Mouse (Mus musculus) hindbrain, embryonic 12.5 days (tissue): ENCODE data around the gene March8. TPM values are rescaled to one million over a fixed set of nuclear protein-coding genes. Genes with fewer than 3 reads are reported as not detected.

ENCODE experiments used
- ATAC-seq: fragments of 200-750 bp; cut with Nextera tagmentation; 2 replicates; pipeline ENCODE4 v1.8.0; 2017; ENCODE audit warnings: moderate TSS enrichment; ENCODE audit not compliant: low FRiP score
- H3K27ac ChIP-seq: fragments of 300-500 bp; sonication (generic); 2 replicates; pipeline ENCODE4 v1.5.1; 2016; ENCODE audit warnings: mild to moderate bottlenecking
- H3K27me3 ChIP-seq: fragments of 300-500 bp; sonication (generic); 2 replicates; pipeline ENCODE4 v1.6.1; 2016; ENCODE audit warnings: mild to moderate bottlenecking
- H3K36me3 ChIP-seq: fragments of 300-500 bp; sonication (generic); 2 replicates; pipeline ENCODE4 v1.6.1; 2016; ENCODE audit warnings: mild to moderate bottlenecking
- H3K4me1 ChIP-seq: fragments of 300-500 bp; sonication (generic); 2 replicates; pipeline ENCODE4 v1.6.1; 2016
- H3K4me2 ChIP-seq: fragments of 300-500 bp; sonication (generic); replicated peaks from 2 replicates; pipeline ENCODE4 v1.6.1; 2016; ENCODE audit warnings: mild to moderate bottlenecking
- H3K4me3 ChIP-seq: fragments of 300-500 bp; sonication (generic); 2 replicates; pipeline ENCODE4 v1.5.1; 2016; ENCODE audit warnings: mild to moderate bottlenecking
- H3K9ac ChIP-seq: fragments of 300-500 bp; sonication (generic); 2 replicates; pipeline ENCODE4 v1.6.1; 2016; ENCODE audit warnings: mild to moderate bottlenecking, moderate library complexity
- H3K9me3 ChIP-seq: fragments of 300-500 bp; sonication (generic); replicated peaks from 2 replicates; pipeline ENCODE4 v1.6.1; 2016; ENCODE audit warnings: mild to moderate bottlenecking
- WGBS: fragments of 180-500 bp; shearing (Covaris S2); methylation state at CpG from one replicate; pipeline ENCODE4 v1.1.7; 2016; 5-methylcytosine and 5-hydroxymethylcytosine counted together
- polyA plus RNA-seq: library from polyadenylated mRNA; unstranded; fragments of >200 nt; fragmentation: Nextera tagmentation; extraction: Ambion mirVana; gene quantifications from 2 replicates; pipeline ENCODE4 v1.2.1, GENCODE M21; 2016

March8 gene
- polyA plus RNA-seq, 1 experiment from 2014 or later = 65.0 TPM

DNA sequence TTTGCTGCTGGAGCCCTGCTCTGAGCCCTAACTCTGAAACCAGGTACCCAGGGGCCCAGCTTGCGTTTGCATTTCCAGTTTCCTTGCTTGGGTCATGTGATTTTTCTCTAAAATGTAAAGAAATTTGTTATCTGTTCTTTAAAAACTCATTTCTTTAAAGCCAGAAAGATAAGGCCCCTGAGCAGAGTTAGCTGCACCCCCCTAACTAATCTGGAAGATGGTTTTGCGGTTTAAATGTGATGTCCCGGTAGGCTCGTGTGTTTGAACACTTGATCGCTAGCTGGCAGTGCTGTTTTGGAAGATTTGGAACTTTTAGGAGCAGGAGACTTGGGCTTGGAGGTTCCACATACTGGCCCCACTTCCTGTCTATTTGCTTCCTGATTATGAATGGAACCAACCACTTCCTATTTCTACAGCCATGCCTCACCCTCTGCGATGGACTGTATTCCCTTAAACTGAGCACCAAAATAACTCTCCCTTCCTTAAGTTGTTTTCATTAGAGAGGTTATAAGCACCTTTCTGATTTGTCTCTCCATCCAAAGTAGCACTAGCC is 78.3 kb downstream of the March8 start:
- Histone ChIP-seq H3K4me3 (no peak overlapping the region), H3K9me3 (no peaks in the 10 kb centered on the region), H3K36me3 (0 out of 2 replicates have a peak, but pooled peaks cover 11% of the 10 kb centered on the region), H3K27me3 (no peaks in the 10 kb centered on the region), H3K9ac (no peak overlapping the region), H3K4me1 (peaks cover 2% of the 10 kb centered on the region; the same call in 1 of the 2 replicates), H3K27ac (no peak overlapping the region), H3K4me2 (no peak overlapping the region)
- 86% methylated on average over 6 of the region's 6 CpGs for WGBS
- no peak for ATAC-seq

DNA sequence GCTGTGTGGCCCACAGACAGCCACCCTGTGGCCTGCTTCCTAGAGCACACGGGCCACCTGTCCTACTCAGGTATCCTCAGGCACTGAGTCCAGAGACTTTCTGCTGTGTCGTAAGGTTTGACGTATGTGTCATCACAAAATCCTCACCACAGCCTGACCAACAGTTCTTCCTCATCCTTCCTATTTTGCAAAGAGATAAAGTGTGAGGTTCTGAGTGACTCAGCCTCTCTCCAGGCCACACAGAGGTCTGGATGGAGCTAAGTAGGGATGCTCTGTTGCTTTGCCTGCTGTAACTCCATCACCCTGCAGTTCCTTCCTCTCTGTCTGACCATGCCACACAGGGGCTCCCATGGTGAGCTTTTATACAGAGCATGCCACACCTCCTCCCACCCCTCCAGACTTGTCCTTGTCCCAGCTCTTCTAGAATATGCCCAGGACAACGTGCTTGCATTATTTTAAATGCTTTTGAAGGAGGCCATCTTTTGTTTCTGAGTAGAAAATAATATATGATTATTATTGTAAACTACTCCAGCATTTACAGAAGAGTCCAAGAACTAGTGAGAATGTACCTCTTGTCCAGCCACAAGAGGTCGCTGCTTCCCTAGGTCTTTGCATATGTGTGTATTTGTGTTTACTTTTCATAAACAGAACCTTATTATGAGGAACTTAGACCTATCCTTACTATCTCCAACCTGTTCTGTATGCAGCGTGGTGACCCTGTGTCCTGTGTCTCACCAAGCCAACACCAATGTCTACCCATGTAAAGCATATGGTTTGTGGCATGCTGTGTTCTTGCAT is 79.9 kb downstream of the March8 start:
- WGBS = 70% methylated on average over 6 of the region's 6 CpGs
- ATAC-seq = no peak
- no peak overlapping the region for H3K4me2 ChIP-seq
- H3K4me3 ChIP-seq = no peak overlapping the region
- no peak overlapping the region for H3K27ac ChIP-seq
- no peaks in the 10 kb centered on the region for H3K27me3 ChIP-seq
- H3K4me1 ChIP-seq = peaks cover 2% of the 10 kb centered on the region; the same call in 1 of the 2 replicates
- H3K9ac ChIP-seq = no peak overlapping the region
- H3K36me3 ChIP-seq = 0 out of 2 replicates have a peak, but pooled peaks cover 8% of the 10 kb centered on the region
- H3K9me3 ChIP-seq = no peaks in the 10 kb centered on the region

DNA sequence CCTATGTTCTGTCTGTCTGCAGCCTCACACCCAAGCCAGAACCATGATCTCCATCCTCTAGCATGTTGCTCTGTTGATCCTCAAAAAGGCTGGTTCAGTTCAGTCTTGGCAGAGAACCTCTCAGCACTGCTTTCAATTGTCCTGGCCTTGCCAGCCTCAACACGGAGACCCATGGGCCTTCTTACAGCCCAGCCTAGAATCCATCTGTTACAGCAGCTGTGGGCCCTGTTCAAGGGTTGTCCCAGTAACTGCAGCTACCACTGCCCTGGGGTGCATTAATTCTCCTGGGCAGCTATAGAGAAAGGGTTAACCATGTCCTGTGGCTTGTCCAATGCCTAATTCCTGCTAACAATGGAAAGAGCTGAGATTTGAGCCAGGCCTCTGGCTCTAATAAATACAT is 80.7 kb downstream of the March8 start:
- no peak overlapping the region for H3K9ac ChIP-seq
- no peaks in the 10 kb centered on the region for H3K9me3 ChIP-seq
- H3K4me2 ChIP-seq = no peak overlapping the region
- peaks cover 2% of the 10 kb centered on the region; the same call in 1 of the 2 replicates for H3K4me1 ChIP-seq
- 0 out of 2 replicates have a peak, but pooled peaks cover under 1% of the 10 kb centered on the region for H3K36me3 ChIP-seq
- no peak for ATAC-seq
- no peak overlapping the region for H3K4me3 ChIP-seq
- 83% methylated on average over 1 of the region's 1 CpGs for WGBS
- no peaks in the 10 kb centered on the region for H3K27me3 ChIP-seq
- H3K27ac ChIP-seq = no peak overlapping the region

DNA sequence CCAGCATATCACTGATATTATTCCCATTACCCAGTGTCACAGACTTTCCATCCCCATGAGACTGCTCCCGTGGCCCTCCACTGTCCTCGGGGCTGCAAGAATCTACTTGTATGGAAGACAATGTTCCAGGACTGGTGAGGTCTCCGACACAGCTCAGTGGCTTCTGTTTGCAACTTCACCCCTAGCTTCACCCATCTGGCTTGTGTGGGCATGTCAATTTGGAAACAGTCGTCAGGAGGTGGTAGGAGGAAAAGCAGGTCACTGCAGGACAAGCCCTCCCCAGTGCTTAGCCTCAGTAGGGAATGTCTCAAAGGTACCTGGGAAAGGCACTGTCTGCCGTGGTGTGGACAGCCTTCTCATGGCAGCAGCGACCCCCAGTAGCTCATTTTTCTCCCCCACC is 81.9 kb downstream of the March8 start:
- no peaks in the 10 kb centered on the region for H3K27me3 ChIP-seq
- 60% methylated on average over 6 of the region's 6 CpGs for WGBS
- no peak for ATAC-seq

DNA sequence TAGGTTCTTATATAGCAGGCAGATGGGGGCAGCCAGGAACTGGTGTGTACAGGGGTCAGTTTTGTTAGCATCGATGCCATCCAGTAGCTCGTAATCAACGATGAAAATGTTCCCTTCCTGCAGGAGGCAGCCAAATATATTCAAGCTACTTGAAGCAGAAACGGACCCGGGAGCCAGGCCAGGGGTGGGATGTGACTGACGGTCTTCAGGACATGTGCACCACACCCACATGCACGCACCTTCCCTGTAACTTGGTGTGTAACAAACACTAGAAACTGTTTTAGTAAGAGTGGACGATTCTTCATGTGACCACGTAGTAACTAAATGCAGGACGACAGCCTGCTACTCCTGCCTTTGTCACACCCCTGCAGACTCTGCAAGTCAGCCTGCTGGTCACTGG is 82.4 kb downstream of the March8 start:
- H3K4me2 ChIP-seq = no peak overlapping the region
- no peak for ATAC-seq
- no peak overlapping the region for H3K4me3 ChIP-seq
- WGBS = 89% methylated on average over 10 of the region's 10 CpGs
- H3K9me3 ChIP-seq = no peaks in the 10 kb centered on the region
- H3K27ac ChIP-seq = no peak overlapping the region
- peaks cover 2% of the 10 kb centered on the region; the same call in 1 of the 2 replicates for H3K4me1 ChIP-seq
- H3K9ac ChIP-seq = no peak overlapping the region
- H3K36me3 ChIP-seq = no peaks in the 10 kb centered on the region
- H3K27me3 ChIP-seq = no peaks in the 10 kb centered on the region

More for the DNA sequence above, 81.9 kb downstream of the March8 start:
- Histone ChIP-seq H3K4me3 (no peak overlapping the region), H3K9me3 (no peaks in the 10 kb centered on the region), H3K36me3 (no peaks in the 10 kb centered on the region), H3K4me1 (peaks cover 2% of the 10 kb centered on the region; the same call in 1 of the 2 replicates), H3K4me2 (no peak overlapping the region), H3K9ac (no peak overlapping the region), H3K27ac (no peak overlapping the region)

DNA sequence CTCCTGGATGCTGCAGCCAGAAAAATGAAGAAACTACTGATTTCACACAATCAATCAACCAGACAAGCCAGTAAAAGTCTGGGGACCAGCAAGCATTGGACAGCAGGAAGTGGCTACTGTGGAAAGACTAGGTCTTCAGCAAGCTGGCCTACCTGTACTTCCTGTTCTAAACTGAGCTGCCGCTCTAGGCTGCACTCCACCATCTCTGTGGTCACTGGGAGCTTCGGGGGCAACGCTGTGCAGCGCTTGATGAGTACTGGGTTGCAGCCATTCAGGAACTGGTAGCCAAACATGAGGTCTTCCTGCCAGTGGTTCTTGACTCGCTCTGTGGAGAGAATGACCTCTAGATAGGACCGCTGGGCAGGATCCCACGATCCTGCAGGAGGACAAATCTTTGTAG is 85.2 kb downstream of the March8 start:
- ATAC-seq = no peak
- 95% methylated on average over 7 of the region's 7 CpGs for WGBS
- no peak overlapping the region for H3K4me3 ChIP-seq
- H3K9ac ChIP-seq = no peak overlapping the region
- no peaks in the 10 kb centered on the region for H3K9me3 ChIP-seq
- H3K27ac ChIP-seq = no peak overlapping the region
- no peaks in the 10 kb centered on the region for H3K36me3 ChIP-seq
- H3K4me2 ChIP-seq = no peak overlapping the region
- H3K27me3 ChIP-seq = no peaks in the 10 kb centered on the region
- peaks cover 2% of the 10 kb centered on the region; the same call in 1 of the 2 replicates for H3K4me1 ChIP-seq

DNA sequence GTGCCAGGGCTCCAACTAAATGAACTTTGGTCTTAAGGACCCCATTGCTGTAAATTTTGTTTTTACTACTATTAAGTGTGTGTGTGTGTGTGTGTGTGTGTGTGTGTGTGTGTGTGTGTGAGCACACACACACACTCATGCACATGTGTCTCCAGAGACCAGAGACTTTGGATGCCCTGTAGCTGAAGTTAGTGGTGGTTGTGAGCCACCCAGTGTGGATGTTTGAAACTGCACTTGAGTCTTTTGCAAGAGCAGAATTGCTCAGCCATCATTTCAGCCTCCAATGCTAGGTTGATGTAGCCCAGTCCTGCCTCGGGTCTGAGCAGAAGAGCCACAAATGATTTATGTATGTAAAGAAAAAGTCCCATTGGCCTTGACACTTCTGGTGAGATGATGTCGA is 85.8 kb downstream of the March8 start:
- WGBS = 71% methylated on average over 2 of the region's 2 CpGs
- H3K4me1 ChIP-seq = no peaks in the 10 kb centered on the region
- H3K9ac ChIP-seq = no peak overlapping the region
- H3K9me3 ChIP-seq = no peaks in the 10 kb centered on the region
- no peak overlapping the region for H3K27ac ChIP-seq
- no peak for ATAC-seq
- H3K27me3 ChIP-seq = no peaks in the 10 kb centered on the region
- no peaks in the 10 kb centered on the region for H3K36me3 ChIP-seq
- H3K4me3 ChIP-seq = no peak overlapping the region
- H3K4me2 ChIP-seq = no peak overlapping the region

DNA sequence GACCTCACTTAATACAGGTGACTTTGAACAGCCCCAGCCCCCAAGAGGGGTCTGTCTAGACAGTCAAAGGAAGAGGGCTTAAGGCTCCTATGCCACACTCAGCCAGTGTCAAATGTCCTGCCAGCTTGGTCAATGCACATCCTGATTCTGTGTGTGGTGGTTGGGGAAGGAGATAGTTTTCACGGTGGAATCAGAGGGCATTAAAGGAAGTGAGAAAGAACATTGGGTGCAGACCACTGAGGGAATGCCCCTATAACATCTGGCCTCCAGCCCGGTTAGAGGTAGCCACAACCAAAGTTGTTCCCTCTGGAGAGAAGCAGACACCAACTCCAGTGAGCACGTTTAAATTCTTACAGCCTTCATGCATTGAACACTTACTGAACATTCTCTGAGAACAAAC is 89.7 kb downstream of the March8 start:
- no peak overlapping the region for H3K27ac ChIP-seq
- no peak overlapping the region for H3K4me3 ChIP-seq
- H3K9ac ChIP-seq = no peak overlapping the region
- no peak overlapping the region for H3K4me2 ChIP-seq
- no peaks in the 10 kb centered on the region for H3K4me1 ChIP-seq
- H3K36me3 ChIP-seq = no peaks in the 10 kb centered on the region
- 0 out of 2 replicates have a peak, but pooled peaks cover 3% of the 10 kb centered on the region for H3K9me3 ChIP-seq
- no peaks in the 10 kb centered on the region for H3K27me3 ChIP-seq
- no peak for ATAC-seq
- 81% methylated on average over 3 of the region's 3 CpGs for WGBS

DNA sequence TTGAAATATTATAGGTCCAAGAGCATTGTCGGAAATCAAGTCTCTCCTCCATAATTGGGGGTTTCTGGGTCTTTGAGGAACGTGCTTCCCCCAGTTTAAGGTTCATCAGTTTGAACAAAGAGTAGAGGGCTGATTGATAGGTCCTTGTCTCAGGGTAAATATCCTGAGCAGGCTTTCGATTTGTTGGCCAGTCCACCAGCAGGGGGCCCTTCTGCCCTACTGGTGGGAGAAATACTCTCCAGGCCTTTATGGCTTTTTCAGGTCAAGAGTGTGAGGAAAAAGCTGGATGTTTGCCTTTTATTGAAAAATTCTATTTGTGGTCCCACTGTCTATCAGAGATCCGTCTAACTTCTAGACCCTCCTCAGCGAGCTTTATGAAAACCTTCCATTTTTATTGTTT is 90.5 kb downstream of the March8 start:
- Histone ChIP-seq H3K9ac (no peak overlapping the region), H3K4me1 (no peaks in the 10 kb centered on the region), H3K4me3 (no peak overlapping the region), H3K36me3 (no peaks in the 10 kb centered on the region), H3K27me3 (no peaks in the 10 kb centered on the region), H3K4me2 (no peak overlapping the region), H3K9me3 (0 out of 2 replicates have a peak, but pooled peaks cover 3% of the 10 kb centered on the region), H3K27ac (no peak overlapping the region)
- 62% methylated on average over 5 of the region's 5 CpGs for WGBS
- no peak for ATAC-seq

DNA sequence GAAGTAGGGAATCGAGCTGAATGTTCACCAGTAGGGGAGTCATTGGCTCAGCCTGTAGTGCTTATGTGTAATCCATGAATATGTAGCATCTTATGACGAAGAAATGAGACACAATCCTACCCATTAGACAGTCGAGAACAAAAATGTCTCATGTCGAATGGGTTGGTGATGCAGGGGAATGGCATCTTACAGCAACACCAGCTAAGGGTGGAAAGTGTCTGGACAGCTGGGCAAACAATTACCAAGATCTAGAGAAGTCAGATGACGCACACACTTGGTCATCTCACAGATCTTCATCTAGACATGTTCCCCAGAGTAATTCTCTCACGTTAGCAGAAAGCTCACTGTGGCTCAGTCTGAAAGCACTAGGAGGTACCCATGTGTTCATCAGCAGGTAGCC is 101.0 kb downstream of the March8 start:
- WGBS = 82% methylated on average over 6 of the region's 6 CpGs
- H3K36me3 ChIP-seq = no peaks in the 10 kb centered on the region
- H3K9ac ChIP-seq = no peak overlapping the region
- H3K9me3 ChIP-seq = no peaks in the 10 kb centered on the region
- H3K4me3 ChIP-seq = no peak overlapping the region
- H3K4me2 ChIP-seq = no peak overlapping the region
- no peaks in the 10 kb centered on the region for H3K4me1 ChIP-seq
- H3K27me3 ChIP-seq = no peaks in the 10 kb centered on the region
- H3K27ac ChIP-seq = no peak overlapping the region
- ATAC-seq = no peak

DNA sequence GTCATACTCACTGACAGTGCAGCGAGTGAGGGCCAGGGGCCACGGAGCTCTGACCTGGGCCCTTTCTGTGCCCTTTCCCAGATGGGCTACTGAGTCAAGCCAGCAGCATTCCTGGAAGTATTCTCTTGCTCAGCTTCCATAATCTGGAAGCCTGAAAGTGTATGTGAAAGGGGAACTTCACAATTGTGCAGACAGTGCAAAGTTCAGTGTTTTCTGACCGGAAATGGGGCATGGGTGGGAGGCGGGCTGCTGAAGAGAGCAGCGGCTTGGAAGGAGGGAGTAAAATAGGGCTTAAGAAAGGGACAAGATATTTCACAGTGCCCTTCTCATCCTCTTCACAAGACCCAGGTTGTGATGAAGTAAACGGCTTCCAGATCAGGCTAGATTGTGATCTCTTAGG is 101.7 kb downstream of the March8 start:
- Histone ChIP-seq H3K4me3 (no peak overlapping the region), H3K4me2 (no peak overlapping the region), H3K27ac (no peak overlapping the region), H3K9ac (no peak overlapping the region), H3K4me1 (no peaks in the 10 kb centered on the region), H3K36me3 (no peaks in the 10 kb centered on the region), H3K27me3 (no peaks in the 10 kb centered on the region), H3K9me3 (no peaks in the 10 kb centered on the region)
- WGBS = 91% methylated on average over 6 of the region's 6 CpGs
- ATAC-seq = no peak

DNA sequence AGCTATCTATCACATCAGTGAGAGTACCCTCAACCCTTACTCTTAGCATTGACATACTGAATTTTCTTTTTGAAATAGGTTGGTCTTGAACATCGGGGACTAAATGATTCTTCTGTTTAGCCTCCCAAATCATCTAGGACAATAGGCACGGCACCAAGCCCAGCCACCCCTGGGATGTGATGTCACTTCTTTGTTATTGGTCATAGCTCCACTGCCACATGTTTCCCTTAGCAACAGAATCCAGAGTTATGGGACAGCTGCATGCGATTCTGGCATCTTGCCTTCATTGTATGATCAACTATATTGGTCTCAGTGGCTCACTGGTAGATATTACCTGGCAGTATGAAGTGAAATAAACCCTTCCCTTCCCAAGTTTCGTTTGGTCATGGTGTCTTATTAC is 102.6 kb downstream of the March8 start:
- ATAC-seq = no peak
- H3K4me2 ChIP-seq = no peak overlapping the region
- H3K36me3 ChIP-seq = no peaks in the 10 kb centered on the region
- 71% methylated on average over 4 of the region's 4 CpGs for WGBS
- no peak overlapping the region for H3K9ac ChIP-seq
- H3K27ac ChIP-seq = no peak overlapping the region
- no peaks in the 10 kb centered on the region for H3K4me1 ChIP-seq
- no peaks in the 10 kb centered on the region for H3K27me3 ChIP-seq
- no peaks in the 10 kb centered on the region for H3K9me3 ChIP-seq
- no peak overlapping the region for H3K4me3 ChIP-seq

DNA sequence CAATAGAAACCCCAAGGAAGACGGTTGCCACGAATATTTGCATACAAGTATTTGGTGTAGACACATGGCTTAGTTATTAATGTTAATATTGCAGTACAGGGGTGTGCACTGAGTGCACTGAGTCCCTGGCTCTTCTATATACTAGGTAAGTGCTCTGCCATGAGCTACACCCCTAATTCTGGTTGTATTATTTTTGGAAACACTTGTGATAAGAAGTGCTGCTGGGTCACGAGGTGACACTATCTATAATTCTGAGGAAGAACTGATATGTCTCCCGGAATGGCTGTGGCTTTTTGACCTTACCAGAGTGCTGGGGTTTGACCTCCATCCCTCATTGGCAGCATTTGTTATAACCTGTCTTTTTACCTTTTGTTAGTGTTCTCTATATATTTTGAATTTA is 103.0 kb downstream of the March8 start:
- H3K36me3 ChIP-seq = no peaks in the 10 kb centered on the region
- no peak for ATAC-seq
- H3K9me3 ChIP-seq = no peaks in the 10 kb centered on the region
- no peak overlapping the region for H3K4me3 ChIP-seq
- no peak overlapping the region for H3K27ac ChIP-seq
- 86% methylated on average over 4 of the region's 4 CpGs for WGBS
- H3K4me1 ChIP-seq = no peaks in the 10 kb centered on the region
- no peaks in the 10 kb centered on the region for H3K27me3 ChIP-seq
- H3K9ac ChIP-seq = no peak overlapping the region
- no peak overlapping the region for H3K4me2 ChIP-seq
